Comparison of ENCODE assay signal across 7 mouse cellular contexts in the genomic region with DNA sequence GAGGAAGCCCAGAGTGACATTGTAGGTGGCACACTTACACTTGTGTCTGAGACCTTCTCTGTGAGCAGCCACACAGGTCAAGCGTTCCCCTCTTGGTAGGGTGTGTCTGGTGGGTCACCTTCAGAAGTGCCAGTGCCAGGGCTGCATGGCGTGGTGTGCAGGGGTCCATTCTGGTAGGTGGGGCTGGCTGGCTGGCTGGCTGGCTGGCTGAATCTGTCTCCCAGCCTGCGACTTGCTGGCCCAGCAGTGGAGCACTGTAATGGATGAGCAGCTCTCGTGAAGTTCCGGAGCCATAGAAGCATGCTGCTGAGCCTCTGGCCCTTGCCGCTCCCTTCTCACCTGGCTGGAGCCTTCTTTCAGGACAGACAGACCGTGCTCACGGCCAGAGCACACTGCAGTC. TPM values are rescaled to one million over a fixed set of nuclear protein-coding genes. Genes with fewer than 3 reads are reported as not detected.
DNase-seq lines count a peak whose midpoint lies in the region; ATAC-seq and TF ChIP-seq lines count a peak whose summit lies in the region.

No protein-coding gene starts in this region.

- H3K4me3 ChIP-seq in lung, postnatal 0 days (ENCODE audit: low read depth, low read length) = no peak overlapping the region
- H3K4me3 ChIP-seq in forebrain, embryonic 15.5 days = peak overlapping the region; percentile 19
- no peak overlapping the region for H3K4me3 ChIP-seq in limb, embryonic 15.5 days
- H3K4me3 ChIP-seq in stomach, embryonic 15.5 days (replicated peaks) = no peak overlapping the region

- no peak for DNase-seq in lung, postnatal 0 days (ENCODE audit: low spot score)
- no peak for DNase-seq in lung, postnatal 14 days
- DNase-seq in gastrocnemius, postnatal 14 days = no peak

- no peaks in the 10 kb centered on the region for H3K9me3 ChIP-seq in lung, postnatal 0 days (ENCODE audit: low read length)
- H3K9me3 ChIP-seq in forebrain, embryonic 15.5 days = no peaks in the 10 kb centered on the region
- no peaks in the 10 kb centered on the region for H3K9me3 ChIP-seq in limb, embryonic 15.5 days
- H3K9me3 ChIP-seq in stomach, embryonic 15.5 days = no peaks in the 10 kb centered on the region

- H3K27ac ChIP-seq in lung, postnatal 0 days (ENCODE audit: low read length) = no peak overlapping the region
- peak overlapping the region; percentile 81 for H3K27ac ChIP-seq in forebrain, embryonic 15.5 days (replicated peaks)
- peak overlapping the region; percentile 62 for H3K27ac ChIP-seq in limb, embryonic 15.5 days
- peak overlapping the region; percentile 41; the same call in 1 of the 2 replicates for H3K27ac ChIP-seq in stomach, embryonic 15.5 days

- H3K27me3 ChIP-seq in lung, postnatal 0 days (replicated peaks; ENCODE audit: insufficient read depth, low read length) = no peaks in the 10 kb centered on the region
- H3K27me3 ChIP-seq in forebrain, embryonic 15.5 days = no peaks in the 10 kb centered on the region
- H3K27me3 ChIP-seq in limb, embryonic 15.5 days = no peaks in the 10 kb centered on the region
- no peaks in the 10 kb centered on the region for H3K27me3 ChIP-seq in stomach, embryonic 15.5 days (replicated peaks)

- intact Hi-C loops in gastrocnemius, postnatal 14 days (cut with DNase I; ENCODE audit: low total_unique reads) = no loop called here

- ATAC-seq in lung, postnatal 0 days = no peak
- peak; percentile 44 for ATAC-seq in forebrain, embryonic 15.5 days (replicated peaks)
- no peak for ATAC-seq in limb, embryonic 15.5 days (ENCODE audit: insufficient number of reproducible peaks, low FRiP score, low TSS enrichment, low read depth)
- no peak for ATAC-seq in stomach, embryonic 15.5 days (ENCODE audit: insufficient read depth, low FRiP score, low read depth)
- ATAC-seq in megakaryocyte-erythroid progenitor cell, adult 5-6 weeks (replicated peaks; ENCODE audit: low FRiP score, low TSS enrichment, poor library complexity, severe bottlenecking) = no peak

- peaks cover 12% of the 10 kb centered on the region; the same call in 1 of the 2 replicates for H3K4me1 ChIP-seq in lung, postnatal 0 days (ENCODE audit: insufficient read depth, low read depth, low read length)
- peaks cover 89% of the 10 kb centered on the region for H3K4me1 ChIP-seq in forebrain, embryonic 15.5 days
- H3K4me1 ChIP-seq in limb, embryonic 15.5 days = peaks cover 63% of the 10 kb centered on the region
- H3K4me1 ChIP-seq in stomach, embryonic 15.5 days = peaks cover 56% of the 10 kb centered on the region

- no peak for TF ChIP-seq CTCF in lung, postnatal 0 days (IDR thresholded peaks at IDR 0.05)

- WGBS in lung, postnatal 0 days = 51% methylated on average over 8 of the region's 8 CpGs
- WGBS in forebrain, embryonic 15.5 days = 32% methylated on average over 8 of the region's 8 CpGs
- 63% methylated on average over 8 of the region's 8 CpGs for WGBS in limb, embryonic 15.5 days
- WGBS in stomach, embryonic 15.5 days = 64% methylated on average over 8 of the region's 8 CpGs

- no peaks in the 10 kb centered on the region for H3K36me3 ChIP-seq in lung, postnatal 0 days (ENCODE audit: insufficient read depth, low read length)
- H3K36me3 ChIP-seq in forebrain, embryonic 15.5 days = no peaks in the 10 kb centered on the region
- no peaks in the 10 kb centered on the region for H3K36me3 ChIP-seq in limb, embryonic 15.5 days
- H3K36me3 ChIP-seq in stomach, embryonic 15.5 days = no peaks in the 10 kb centered on the region

- H3K4me2 ChIP-seq in lung, postnatal 0 days (replicated peaks; ENCODE audit: low read depth, low read length) = peak overlapping the region; percentile 33; the same call in 1 of the 2 replicates
- H3K4me2 ChIP-seq in forebrain, embryonic 15.5 days (replicated peaks) = peak overlapping the region; percentile 43
- no peak overlapping the region for H3K4me2 ChIP-seq in limb, embryonic 15.5 days
- H3K4me2 ChIP-seq in stomach, embryonic 15.5 days = peak overlapping the region; percentile 29

- TF ChIP-seq EP300 in lung, postnatal 0 days (IDR thresholded peaks at IDR 0.05) = no peak

- no peak overlapping the region for H3K9ac ChIP-seq in lung, postnatal 0 days (replicated peaks; ENCODE audit: low read depth)
- peak overlapping the region; percentile 6; the same call in 1 of the 2 replicates for H3K9ac ChIP-seq in forebrain, embryonic 15.5 days (replicated peaks)
- H3K9ac ChIP-seq in limb, embryonic 15.5 days = no peak overlapping the region
- H3K9ac ChIP-seq in stomach, embryonic 15.5 days = no peak overlapping the region

RNA-seq across cellular contexts. Expression of gene Psap, which starts 7.8 kb away (rescaled TPM):
- 120 and 128 TPM in 2 replicates for polyA plus RNA-seq in lung, postnatal 0 days (2015; fragmentation: Nextera tagmentation; extraction: Ambion mirVana)
- polyA plus RNA-seq in forebrain, embryonic 15.5 days (2015; fragmentation: Nextera tagmentation; extraction: Ambion mirVana) = 141 and 169 TPM in 2 replicates
- polyA plus RNA-seq in limb, embryonic 15.5 days (2015; fragmentation: Nextera tagmentation; extraction: Ambion mirVana) = 177 and 226 TPM in 2 replicates
- 142 and 155 TPM in 2 replicates for polyA plus RNA-seq in stomach, embryonic 15.5 days (2015; fragmentation: Nextera tagmentation; extraction: Ambion mirVana)
- 100 to 1,000 TPM; 419 to 467 TPM for total RNA-seq in gastrocnemius, postnatal 14 days (2021)
- 82.8 and 89.3 TPM in 2 replicates for total RNA-seq in megakaryocyte-erythroid progenitor cell, adult 5-6 weeks (2014; fragmentation: Nextera tagmentation)
- total RNA-seq in megakaryocyte-erythroid progenitor cell, adult 5-6 weeks (2017) = 84.3 and 86.1 TPM in 2 replicates
